Mouse (Mus musculus) limb, embryonic 14.5 days (tissue): Measurements from ENCODE around the gene Hist1h3c. TPM values are rescaled to one million over a fixed set of nuclear protein-coding genes. Genes with fewer than 3 reads are reported as not detected.
"Not testable (repeated sequence)": the region's sequence is repeated elsewhere in the genome, so short reads cannot be mapped to it uniquely, and the experiment has no call there.

ENCODE experiments used
- ATAC-seq: fragments of 200-750 bp; cut with Nextera tagmentation; 2 replicates; pipeline ENCODE4 v1.8.0; 2017; ENCODE audit warnings: low read depth, moderate number of reproducible peaks, moderate TSS enrichment; ENCODE audit not compliant: low FRiP score
- DNase-seq: peaks from one replicate; pipeline ENCODE4 v3.0.0-alpha.2; 2015; ENCODE audit warnings: low spot score
- H3K27ac ChIP-seq: fragments of 300-500 bp; sonication (generic); replicated peaks from 2 replicates; pipeline ENCODE4 v1.5.1; 2014; ENCODE audit warnings: low read depth, mild to moderate bottlenecking, low read length, moderate library complexity, mixed read lengths
- H3K27me3 ChIP-seq: fragments of 300-500 bp; sonication (generic); 2 replicates; pipeline ENCODE4 v1.6.1; 2014; ENCODE audit warnings: low read length, mixed read lengths; ENCODE audit not compliant: control insufficient read depth, insufficient read depth
- H3K36me3 ChIP-seq: fragments of 300-500 bp; sonication (generic); 2 replicates; pipeline ENCODE4 v1.6.1; 2014; ENCODE audit warnings: mild to moderate bottlenecking, low read length, moderate library complexity, mixed read lengths; ENCODE audit not compliant: control insufficient read depth, insufficient read depth
- H3K4me1 ChIP-seq: fragments of 300-500 bp; sonication (generic); 2 replicates; pipeline ENCODE4 v1.6.1; 2014; ENCODE audit warnings: antibody characterized with exemption, low read length, mixed read lengths; ENCODE audit not compliant: control insufficient read depth, insufficient read depth
- H3K4me2 ChIP-seq: fragments of 300-500 bp; sonication (generic); replicated peaks from 2 replicates; pipeline ENCODE4 v1.6.1; 2014; ENCODE audit warnings: low read depth, mild to moderate bottlenecking, low read length, moderate library complexity; ENCODE audit not compliant: severe bottlenecking
- H3K4me3 ChIP-seq: fragments of 300-500 bp; sonication (generic); replicated peaks from 2 replicates; pipeline ENCODE4 v1.5.1; 2014; ENCODE audit warnings: low read length
- H3K9ac ChIP-seq: fragments of 300-500 bp; sonication (generic); 2 replicates; pipeline ENCODE4 v1.6.1; 2014; ENCODE audit warnings: mild to moderate bottlenecking, low read depth, low read length, moderate library complexity; ENCODE audit not compliant: severe bottlenecking
- H3K9me3 ChIP-seq: fragments of 300-500 bp; sonication (generic); 2 replicates; pipeline ENCODE4 v1.6.1; 2016; ENCODE audit warnings: low read length; ENCODE audit not compliant: control insufficient read depth
- POLR2A ChIP-seq: fragments of 200-500 bp; IDR thresholded peaks from 2 replicates; pipeline ENCODE4 v1.8.0; 2012; ENCODE audit warnings: inconsistent platforms, mild to moderate bottlenecking, moderate library complexity, borderline replicate concordance; ENCODE audit not compliant: insufficient read depth, insufficient read length; ENCODE audit errors: extremely low read depth
- WGBS: fragments of 180-500 bp; shearing (Covaris S2); extraction: QIAGEN DNeasy Blood & Tissue Kit; methylation state at CpG from one replicate; pipeline ENCODE4 v1.1.7; 2014; 5-methylcytosine and 5-hydroxymethylcytosine counted together
- polyA plus RNA-seq, 2 experiments: library from polyadenylated mRNA; depleted of rRNA in 1 of 2; stranded (reverse) in 1 of 2; unstranded in 1 of 2; fragments of >200 nt; fragmentation: Nextera tagmentation in 1 of 2; extraction: Ambion mirVana in 1 of 2; gene quantifications; 2 replicates each; pipeline versions ENCODE4 v1.2.1 to v1.2.3; 2012 to 2014

Gene Hist1h3c
- polyA plus RNA-seq, 2 experiments = 8.1 to 41.4 TPM

GRCm38 (mm10) chr13:23750839-23751477 is 5.6 kb upstream of the Hist1h3c start, which contains the start of gene Hist1h2ab:
Gene Hist1h2ab, plus strand, starts transcription at chr13:23751126.
- Histone ChIP-seq H3K27ac (peak within 1 kb of the TSS; percentile 93), H3K4me3 (peak within 1 kb of the TSS; percentile 42), H3K4me2 (peak within 1 kb of the TSS; percentile 55), H3K9ac (peak within 1 kb of the TSS; percentile 61), H3K4me1 (peaks cover 12% of the 10 kb centered on the region; the same call in 1 of the 2 replicates)
- not testable (repeated sequence) for H3K27me3 ChIP-seq, H3K9me3 ChIP-seq, H3K36me3 ChIP-seq
- peak; percentile 90 for DNase-seq
- peak; percentile 78; the same call in 1 of the 2 replicates for TF ChIP-seq POLR2A
- ATAC-seq = peak; percentile 60
- under 1% methylated on average over 25 of the region's 47 CpGs for WGBS

- WGBS = 88% methylated on average over 5 of the region's 5 CpGs
- Histone ChIP-seq H3K4me3 (no peak overlapping the region), H3K27ac (peak overlapping the region; percentile 93), H3K9me3 (no peaks in the 10 kb centered on the region), H3K36me3 (no peaks in the 10 kb centered on the region), H3K4me2 (no peak overlapping the region), H3K27me3 (no peaks in the 10 kb centered on the region), H3K9ac (no peak overlapping the region), H3K4me1 (peaks cover 12% of the 10 kb centered on the region; the same call in 1 of the 2 replicates)
- ATAC-seq = no peak
- DNase-seq = no peak
- TF ChIP-seq POLR2A = no peak
These were observed 4.2 kb upstream of the Hist1h3c start for GRCm38 (mm10) chr13:23749563-23750121.

GRCm38 (mm10) chr13:23747892-23748288 is 2.5 kb upstream of the Hist1h3c start:
- Histone ChIP-seq H3K36me3 (no peaks in the 10 kb centered on the region), H3K4me2 (peak overlapping the region; percentile 54; the same call in 1 of the 2 replicates), H3K9me3 (no peaks in the 10 kb centered on the region), H3K27ac (peak overlapping the region; percentile 96), H3K9ac (no peak overlapping the region), H3K4me1 (peaks cover 12% of the 10 kb centered on the region; the same call in 1 of the 2 replicates), H3K27me3 (no peaks in the 10 kb centered on the region), H3K4me3 (peak overlapping the region; percentile 42; the same call in 1 of the 2 replicates)
- WGBS = 11% methylated on average over 4 of the region's 4 CpGs
- no peak for TF ChIP-seq POLR2A
- no peak for DNase-seq
- no peak for ATAC-seq

GRCm38 (mm10) chr13:23747081-23747891 is 1.9 kb upstream of the Hist1h3c start:
- peak overlapping the region; percentile 54 for H3K4me2 ChIP-seq
- peak overlapping the region; percentile 42 for H3K4me3 ChIP-seq
- H3K27me3 ChIP-seq = no peaks in the 10 kb centered on the region
- 0 out of 2 replicates have a peak, but pooled peaks cover 11% of the 10 kb centered on the region for H3K4me1 ChIP-seq
- 0 out of 2 replicates have a peak, but pooled peaks have one; percentile 12 for TF ChIP-seq POLR2A
- H3K9me3 ChIP-seq = no peaks in the 10 kb centered on the region
- ATAC-seq (0 out of 2 replicates have a peak, but pooled peaks have one; percentile 0), DNase-seq (peak; percentile 28)
- peak overlapping the region; percentile 52 for H3K9ac ChIP-seq
- 4% methylated on average over 9 of the region's 13 CpGs for WGBS
- peak overlapping the region; percentile 96 for H3K27ac ChIP-seq
- no peaks in the 10 kb centered on the region for H3K36me3 ChIP-seq
